Mouse (Mus musculus): ENCODE measurements around the gene Sirt7.

GRCm38 (mm10) chr11:120575046-120575445, 50.0 kb downstream of the Sirt7 start:
- TF ChIP-seq CTCF (IDR thresholded peaks at IDR 0.05; ENCODE audit: low read depth, low read length) (no peak), POLR2A (IDR thresholded peaks at IDR 0.05; ENCODE audit: extremely low read depth, insufficient read depth, low read length) (no peak)
